Mouse (Mus musculus) forebrain, embryonic 16.5 days (tissue): ENCODE measurements around the gene Mov10. TPM values are rescaled to one million over a fixed set of nuclear protein-coding genes. Genes with fewer than 3 reads are reported as not detected.
A peak's percentile ranks its signal among the peaks of the same experiment; 100 is the strongest.

ENCODE experiments used
- ATAC-seq: fragments of 200-750 bp; cut with Nextera tagmentation; 2 replicates; pipeline ENCODE4 v1.8.0; 2017; ENCODE audit warnings: mild to moderate bottlenecking, moderate library complexity
- H3K27ac ChIP-seq: fragments of 300-500 bp; sonication (generic); 2 replicates; pipeline ENCODE4 v1.5.1; 2014; ENCODE audit warnings: low read length, control low read depth
- H3K27me3 ChIP-seq: fragments of 300-500 bp; sonication (generic); replicated peaks from 2 replicates; pipeline ENCODE4 v1.6.1; 2014; ENCODE audit warnings: low read length; ENCODE audit not compliant: control insufficient read depth, insufficient read depth
- H3K36me3 ChIP-seq: fragments of 300-500 bp; sonication (generic); 2 replicates; pipeline ENCODE4 v1.6.1; 2014; ENCODE audit not compliant: control insufficient read depth, insufficient read depth
- H3K4me1 ChIP-seq: fragments of 300-500 bp; sonication (generic); replicated peaks from 2 replicates; pipeline ENCODE4 v1.6.1; 2014; ENCODE audit warnings: low read length; ENCODE audit not compliant: control insufficient read depth, insufficient read depth
- H3K4me2 ChIP-seq: fragments of 300-500 bp; sonication (generic); 2 replicates; pipeline ENCODE4 v1.6.1; 2014; ENCODE audit warnings: mild to moderate bottlenecking, low read length, control low read depth
- H3K4me3 ChIP-seq: fragments of 300-500 bp; sonication (generic); replicated peaks from 2 replicates; pipeline ENCODE4 v1.5.1; 2014; ENCODE audit warnings: mild to moderate bottlenecking, low read length, control low read depth
- H3K9ac ChIP-seq: fragments of 300-500 bp; sonication (generic); replicated peaks from 2 replicates; pipeline ENCODE4 v1.6.1; 2014; ENCODE audit warnings: low read depth, low read length, control low read depth
- H3K9me3 ChIP-seq: fragments of 300-500 bp; sonication (generic); 2 replicates; pipeline ENCODE4 v1.6.1; 2016; ENCODE audit warnings: low read length; ENCODE audit not compliant: control insufficient read depth
- WGBS: fragments of 180-500 bp; shearing (Covaris S2); extraction: QIAGEN DNeasy Blood & Tissue Kit; methylation state at CpG from one replicate; pipeline ENCODE4 v1.1.7; 2014; 5-methylcytosine and 5-hydroxymethylcytosine counted together
- polyA plus RNA-seq: library from polyadenylated mRNA; unstranded; fragments of >200 nt; fragmentation: Nextera tagmentation; extraction: Ambion mirVana; gene quantifications from 2 replicates; pipeline ENCODE4 v1.2.1, GENCODE M21; 2015

The Mov10 gene
- polyA plus RNA-seq, 1 experiment from 2014 or later = 8.7 TPM

DNA sequence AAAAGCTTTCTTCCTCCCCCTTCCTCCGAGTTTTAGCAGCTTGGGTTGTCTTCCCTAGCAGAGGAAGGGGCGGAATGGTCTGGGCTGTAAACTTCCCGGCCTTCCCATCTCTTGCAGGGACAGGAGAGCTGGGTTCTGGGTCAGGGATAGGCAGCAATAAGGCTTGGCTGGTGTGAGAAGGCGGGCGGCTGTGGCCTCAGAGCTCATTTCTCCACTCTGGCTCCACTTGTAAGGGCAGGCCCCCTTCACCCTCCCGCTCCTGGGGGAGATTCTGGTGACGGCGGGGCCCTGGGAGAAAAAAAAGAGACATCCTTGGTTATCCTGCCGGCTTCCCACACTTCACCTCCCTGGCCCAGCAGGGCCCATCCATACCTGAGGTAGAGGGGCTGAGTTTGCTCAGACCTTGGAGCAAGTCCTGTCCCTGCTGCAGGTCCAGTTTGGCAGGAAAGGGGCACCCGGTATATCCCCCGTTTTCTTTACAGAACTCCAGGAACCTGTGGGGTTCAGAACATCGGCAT is 23.4 kb downstream of the Mov10 start:
- no peak for ATAC-seq
- Histone ChIP-seq H3K9ac (no peak overlapping the region), H3K36me3 (no peaks in the 10 kb centered on the region), H3K9me3 (no peaks in the 10 kb centered on the region), H3K4me2 (no peak overlapping the region), H3K4me1 (peaks cover 19% of the 10 kb centered on the region), H3K4me3 (no peak overlapping the region), H3K27ac (no peak overlapping the region), H3K27me3 (no peaks in the 10 kb centered on the region)
- 65% methylated on average over 12 of the region's 12 CpGs for WGBS

DNA sequence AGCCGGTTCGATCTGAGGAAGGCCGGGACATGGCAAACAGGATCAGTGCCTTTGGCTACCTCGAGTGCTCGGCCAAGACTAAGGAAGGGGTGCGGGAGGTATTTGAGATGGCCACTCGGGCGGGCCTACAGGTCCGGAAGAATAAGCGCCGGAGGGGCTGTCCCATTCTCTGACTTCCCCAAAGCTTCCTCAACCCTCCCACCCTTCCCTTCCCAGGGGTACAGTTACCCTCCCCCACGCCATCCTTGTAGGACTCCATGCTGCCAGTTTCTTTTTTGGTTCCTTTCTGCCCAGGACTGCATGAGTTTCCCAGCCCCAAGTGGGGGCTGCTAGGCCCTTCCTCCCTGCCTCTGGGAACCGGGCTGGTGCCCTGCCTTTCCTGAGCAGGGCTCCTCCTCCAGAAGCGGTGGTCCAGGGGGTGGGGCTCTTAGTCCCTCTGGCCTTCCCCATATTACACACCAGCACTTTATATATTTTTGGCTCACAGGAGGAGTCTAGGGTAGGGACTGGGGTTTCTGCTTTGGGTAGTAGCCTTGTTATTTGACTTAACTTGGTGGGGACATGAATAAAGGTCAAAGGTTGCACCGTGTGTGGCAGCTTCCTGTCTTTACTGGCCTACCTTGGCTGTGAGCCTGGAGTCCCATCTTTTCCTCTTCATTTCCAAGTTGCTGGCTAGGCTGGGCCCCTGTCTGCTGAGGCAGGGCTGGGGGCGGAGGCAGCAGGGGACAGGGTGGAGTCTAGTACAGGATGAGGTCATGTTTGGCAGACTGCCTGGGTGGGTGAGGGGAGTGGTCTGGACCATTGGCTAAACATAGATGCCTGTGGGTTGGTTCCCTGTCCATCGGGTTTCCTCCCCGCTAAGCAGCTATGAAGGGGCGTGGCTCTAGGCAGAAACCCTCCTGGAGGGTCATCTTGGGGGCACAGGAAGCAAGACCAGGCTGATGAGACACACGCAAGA is 24.2 kb downstream of the Mov10 start:
- Histone ChIP-seq H3K27me3 (no peaks in the 10 kb centered on the region), H3K9me3 (no peaks in the 10 kb centered on the region), H3K27ac (no peak overlapping the region), H3K9ac (no peak overlapping the region), H3K4me2 (no peak overlapping the region), H3K36me3 (no peaks in the 10 kb centered on the region), H3K4me3 (no peak overlapping the region), H3K4me1 (peaks cover 21% of the 10 kb centered on the region)
- ATAC-seq = peak; percentile 87
- 54% methylated on average over 20 of the region's 20 CpGs for WGBS

DNA sequence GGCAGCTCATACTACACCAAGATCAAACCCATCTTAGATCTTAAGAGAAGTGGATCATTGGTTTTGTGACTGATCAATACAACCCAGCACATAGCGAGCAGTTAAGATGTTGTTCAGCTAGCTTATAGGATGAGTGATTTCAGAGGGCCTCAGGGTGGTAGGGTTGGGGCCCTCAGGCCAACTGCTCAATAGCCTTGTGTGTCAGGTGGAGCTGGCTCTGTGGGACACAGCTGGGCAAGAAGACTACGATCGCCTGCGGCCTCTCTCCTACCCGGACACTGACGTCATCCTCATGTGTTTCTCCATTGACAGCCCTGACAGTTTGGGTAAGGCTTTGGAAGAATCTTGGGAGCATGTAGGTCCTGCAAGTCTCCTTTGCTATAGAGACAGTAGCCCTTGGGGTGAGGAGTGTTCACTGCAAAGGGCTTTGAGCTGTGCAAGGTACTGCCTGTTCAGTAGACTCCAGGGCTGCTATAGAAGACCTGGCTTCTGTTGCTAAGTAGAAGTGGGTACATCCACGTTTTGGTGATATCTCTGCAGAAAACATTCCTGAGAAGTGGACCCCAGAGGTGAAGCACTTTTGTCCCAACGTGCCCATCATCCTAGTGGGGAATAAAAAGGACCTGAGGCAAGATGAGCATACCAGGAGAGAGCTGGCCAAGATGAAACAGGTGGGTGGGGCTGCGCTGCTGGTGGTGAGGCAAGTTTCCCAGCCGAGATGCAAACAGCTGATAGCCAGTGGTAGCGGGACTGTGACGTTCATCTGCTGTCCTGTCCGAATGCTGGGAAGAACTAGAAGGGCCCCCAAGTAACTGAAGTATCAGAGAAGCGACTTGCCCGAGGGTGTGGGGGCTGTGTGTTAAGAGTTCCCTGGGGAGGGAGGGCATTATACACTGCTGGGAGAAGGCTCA is 25.7 kb downstream of the Mov10 start:
- no peak overlapping the region for H3K9ac ChIP-seq
- peaks cover 31% of the 10 kb centered on the region for H3K4me1 ChIP-seq
- no peak overlapping the region for H3K4me3 ChIP-seq
- 78% methylated on average over 15 of the region's 15 CpGs for WGBS
- H3K27ac ChIP-seq = no peak overlapping the region
- H3K4me2 ChIP-seq = no peak overlapping the region
- 0 out of 2 replicates have a peak, but pooled peaks cover 2% of the 10 kb centered on the region for H3K27me3 ChIP-seq
- H3K36me3 ChIP-seq = no peaks in the 10 kb centered on the region
- no peak for ATAC-seq
- H3K9me3 ChIP-seq = no peaks in the 10 kb centered on the region

DNA sequence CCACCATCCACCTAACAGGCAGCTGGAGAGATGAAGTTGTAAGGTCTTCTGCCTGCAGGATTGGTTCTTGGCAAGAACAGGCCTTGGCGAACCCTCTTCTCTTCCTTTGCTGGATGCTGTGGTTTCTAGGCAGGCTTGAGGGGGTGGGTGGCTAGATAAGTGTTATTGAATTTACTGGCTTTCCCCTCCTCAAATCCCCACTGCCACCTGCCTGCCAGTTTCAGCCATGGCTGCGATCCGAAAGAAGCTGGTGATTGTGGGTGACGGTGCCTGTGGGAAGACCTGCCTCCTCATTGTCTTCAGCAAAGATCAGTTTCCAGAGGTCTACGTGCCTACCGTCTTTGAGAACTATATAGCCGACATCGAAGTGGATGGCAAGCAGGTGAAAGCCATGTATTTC is 26.7 kb downstream of the Mov10 start:
- Histone ChIP-seq H3K27me3 (0 out of 2 replicates have a peak, but pooled peaks cover 2% of the 10 kb centered on the region), H3K4me1 (peaks cover 31% of the 10 kb centered on the region), H3K9ac (no peak overlapping the region), H3K27ac (no peak overlapping the region), H3K4me2 (no peak overlapping the region), H3K36me3 (no peaks in the 10 kb centered on the region), H3K9me3 (no peaks in the 10 kb centered on the region), H3K4me3 (no peak overlapping the region)
- ATAC-seq = no peak
- WGBS = 90% methylated on average over 8 of the region's 8 CpGs

DNA sequence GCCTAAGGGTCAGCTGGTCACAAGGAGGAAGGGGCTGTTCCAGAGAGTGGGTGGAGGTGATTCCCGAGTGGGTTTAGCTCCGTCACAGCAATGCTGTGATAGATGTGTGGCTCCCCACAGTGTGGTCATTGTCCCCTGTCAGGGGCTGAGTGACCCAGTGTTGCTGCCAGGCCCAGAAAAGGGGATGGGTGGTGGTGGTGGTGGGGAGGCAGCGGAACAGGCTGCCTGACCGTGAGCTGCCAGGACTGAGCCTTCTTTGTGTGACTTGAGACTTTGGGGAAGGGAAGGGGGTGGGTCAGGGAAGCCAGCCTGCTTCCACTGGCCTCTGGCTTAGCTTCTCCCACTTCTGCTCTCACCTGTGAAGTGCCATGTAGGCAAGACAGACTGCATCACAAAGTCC is 27.3 kb downstream of the Mov10 start:
- Histone ChIP-seq H3K4me1 (peaks cover 29% of the 10 kb centered on the region), H3K4me3 (0 out of 2 replicates have a peak overlapping the region, but pooled peaks have one; percentile 1)
- no peak for ATAC-seq

DNA sequence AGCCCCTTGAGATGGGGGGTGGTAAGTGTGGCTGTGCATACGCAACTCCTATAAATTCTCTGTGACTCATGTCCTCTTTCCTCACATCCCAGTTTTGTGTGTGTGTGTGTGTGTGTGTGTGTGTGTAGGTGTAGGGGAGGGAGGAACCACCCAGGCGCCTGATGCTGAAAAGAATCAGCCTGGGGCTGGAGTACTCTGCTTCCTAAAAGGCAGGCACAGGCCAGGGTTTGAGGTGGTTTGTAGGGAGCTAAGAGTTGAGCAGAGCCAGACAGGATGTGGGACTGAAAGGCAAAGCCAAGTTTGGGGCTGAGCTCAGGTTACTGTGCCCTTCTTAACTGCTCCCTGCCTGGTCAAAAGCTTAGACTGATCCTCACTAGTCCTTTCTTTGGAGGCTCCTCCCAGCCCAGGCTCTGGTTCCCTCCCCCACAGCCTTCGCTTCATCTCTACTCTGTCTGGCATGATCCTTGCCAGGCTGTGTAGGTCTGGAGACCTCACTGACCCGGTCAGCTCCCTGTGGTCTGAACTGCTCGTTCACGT is 27.9 kb downstream of the Mov10 start:
- no peaks in the 10 kb centered on the region for H3K36me3 ChIP-seq
- ATAC-seq = no peak
- H3K27me3 ChIP-seq = 0 out of 2 replicates have a peak, but pooled peaks cover 4% of the 10 kb centered on the region
- peaks cover 27% of the 10 kb centered on the region for H3K4me1 ChIP-seq
- 0 out of 2 replicates have a peak overlapping the region, but pooled peaks have one; percentile 1 for H3K4me3 ChIP-seq
- H3K27ac ChIP-seq = no peak overlapping the region
- no peaks in the 10 kb centered on the region for H3K9me3 ChIP-seq
- H3K4me2 ChIP-seq = peak overlapping the region; percentile 95; the same call in 1 of the 2 replicates
- H3K9ac ChIP-seq = no peak overlapping the region
- WGBS = 29% methylated on average over 6 of the region's 6 CpGs

More for the DNA sequence above, 27.3 kb downstream of the Mov10 start:
- WGBS = 30% methylated on average over 4 of the region's 4 CpGs
- Histone ChIP-seq H3K9me3 (no peaks in the 10 kb centered on the region), H3K4me2 (no peak overlapping the region; the same call in 1 of the 2 replicates), H3K9ac (no peak overlapping the region), H3K27ac (no peak overlapping the region), H3K27me3 (0 out of 2 replicates have a peak, but pooled peaks cover 2% of the 10 kb centered on the region), H3K36me3 (no peaks in the 10 kb centered on the region)

DNA sequence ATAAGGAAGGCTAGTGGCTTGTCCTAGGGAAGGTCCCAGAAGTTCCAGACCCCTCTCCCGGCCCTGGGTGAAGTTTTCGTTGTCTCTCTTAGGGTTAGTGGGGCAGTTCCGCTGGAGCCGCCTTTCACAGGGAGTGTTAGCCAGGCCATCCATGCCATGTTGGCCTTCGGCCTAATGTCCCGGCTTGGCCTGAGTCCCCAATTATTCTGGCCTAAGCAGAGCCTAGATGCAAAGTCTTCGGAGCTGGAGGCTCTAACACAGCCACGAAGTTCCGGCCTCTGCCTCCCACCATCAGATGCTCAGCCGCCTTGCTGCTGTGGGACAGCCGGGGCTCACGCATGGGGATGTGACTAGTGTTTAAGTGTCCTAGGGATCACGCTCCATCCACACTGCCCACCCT is 28.5 kb downstream of the Mov10 start:
- Histone ChIP-seq H3K27me3 (0 out of 2 replicates have a peak, but pooled peaks cover 4% of the 10 kb centered on the region), H3K4me1 (peaks cover 27% of the 10 kb centered on the region), H3K9me3 (no peaks in the 10 kb centered on the region), H3K4me2 (peak overlapping the region; percentile 95), H3K4me3 (peak overlapping the region; percentile 58), H3K9ac (peak overlapping the region; percentile 6; the same call in 1 of the 2 replicates), H3K27ac (no peak overlapping the region), H3K36me3 (no peaks in the 10 kb centered on the region)
- 36% methylated on average over 13 of the region's 13 CpGs for WGBS
- no peak for ATAC-seq

DNA sequence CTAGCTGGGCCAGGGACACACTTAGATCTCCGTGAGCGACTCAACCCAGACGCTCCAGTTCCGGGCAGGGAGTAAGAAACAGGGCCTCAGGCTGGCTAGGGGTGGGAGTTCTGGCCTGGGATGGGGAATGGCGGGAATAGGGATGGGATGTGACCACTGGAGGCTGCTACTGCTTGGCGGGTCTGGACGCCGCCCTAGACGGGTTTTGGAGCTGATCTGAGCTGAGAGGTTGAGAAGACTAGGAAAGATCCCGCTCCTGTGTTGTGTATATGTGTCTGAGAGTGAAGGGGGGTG is 29.1 kb downstream of the Mov10 start:
- H3K4me2 ChIP-seq = peak overlapping the region; percentile 95
- no peaks in the 10 kb centered on the region for H3K9me3 ChIP-seq
- H3K4me3 ChIP-seq = peak overlapping the region; percentile 58
- WGBS = 3% methylated on average over 10 of the region's 10 CpGs
- peak overlapping the region; percentile 67 for H3K9ac ChIP-seq
- H3K27me3 ChIP-seq = 0 out of 2 replicates have a peak, but pooled peaks cover 4% of the 10 kb centered on the region
- H3K4me1 ChIP-seq = peaks cover 23% of the 10 kb centered on the region
- no peaks in the 10 kb centered on the region for H3K36me3 ChIP-seq
- ATAC-seq = peak; percentile 24; the same call in 1 of the 2 replicates
- H3K27ac ChIP-seq = peak overlapping the region; percentile 29; the same call in 1 of the 2 replicates
